Mouse (Mus musculus): ENCODE measurements around the gene Gm20741.

Gene Gm20741

GRCm38 (mm10) chr16:88811827-88812226 lies at the start of gene Gm20741:
Gene Gm20741, minus strand, starts transcription at chr16:88812220.
- DNase-seq: peak; percentile 45

- no peak for DNase-seq
Observed at GRCm38 (mm10) chr16:88851450-88851849, 39.4 kb upstream of the Gm20741 start.

- no peak for DNase-seq
Observed at GRCm38 (mm10) chr16:88848558-88848957, 36.5 kb upstream of the Gm20741 start.

- no peak for DNase-seq
Observed at GRCm38 (mm10) chr16:88847363-88847762, 35.3 kb upstream of the Gm20741 start.

GRCm38 (mm10) chr16:88826978-88827377 lies 15.0 kb upstream of the Gm20741 start:
- DNase-seq: no peak

- DNase-seq: no peak
Observed at GRCm38 (mm10) chr16:88826095-88826652, 14.2 kb upstream of the Gm20741 start, which contains the start of gene Krtap14. Gene Krtap14, minus strand, starts transcription at chr16:88826145.

GRCm38 (mm10) chr16:88823736-88824135 lies 11.7 kb upstream of the Gm20741 start:
- DNase-seq: no peak

- DNase-seq: no peak
Observed at GRCm38 (mm10) chr16:88820066-88820465, 8.0 kb upstream of the Gm20741 start, which contains the start of gene Krtap15. Gene Krtap15, plus strand, starts transcription at chr16:88820215.

- no peak for DNase-seq
Observed at GRCm38 (mm10) chr16:88786786-88787185, 25.2 kb downstream of the Gm20741 start.

GRCm38 (mm10) chr16:88777596-88777995 lies 34.4 kb downstream of the Gm20741 start, which contains the start of gene Gm5965:
Gene Gm5965, plus strand, starts transcription at chr16:88777896.
- no peak for DNase-seq

GRCm38 (mm10) chr16:88774106-88774505 lies 37.9 kb downstream of the Gm20741 start, which contains the start of gene 2310057N15Rik:
Gene 2310057N15Rik, minus strand, starts transcription at chr16:88774206.
- no peak for DNase-seq
